Mouse (Mus musculus) E14TG2a.4 (cell line): ENCODE data around the gene Plk3.
A peak's percentile ranks its signal among the peaks of the same experiment; 100 is the strongest.

Experiments
- H3K27me3 ChIP-seq: 2 replicates; pipeline ENCODE4 v1.6.1; 2014; ENCODE audit warnings: low read length, control low read depth; ENCODE audit not compliant: insufficient read depth
- H3K36me3 ChIP-seq: 2 replicates; pipeline ENCODE4 v1.6.1; 2014; ENCODE audit warnings: low read length, control low read depth; ENCODE audit not compliant: insufficient read depth
- H3K4me1 ChIP-seq: replicated peaks from 2 replicates; pipeline ENCODE4 v1.6.1; 2014; ENCODE audit warnings: low read depth, low read length, control low read depth
- H3K4me3 ChIP-seq: replicated peaks from 2 replicates; pipeline ENCODE4 v1.5.1; 2014; ENCODE audit warnings: mild to moderate bottlenecking, low read length
- H3K9me3 ChIP-seq: 2 replicates; pipeline ENCODE4 v1.6.1; 2014; ENCODE audit warnings: low read length, control low read depth
- CTCF ChIP-seq: conservative IDR thresholded peaks from 2 replicates; pipeline ENCODE4 v1.5.1; 2014; ENCODE audit warnings: low read length
- NANOG ChIP-seq: IDR thresholded peaks from 2 replicates; pipeline ENCODE4 v1.6.1; 2014; ENCODE audit warnings: borderline replicate concordance, low read length, mixed read lengths
- POU5F1 ChIP-seq: IDR thresholded peaks from 2 replicates; pipeline ENCODE4 v1.6.1; 2014; ENCODE audit warnings: low read length, borderline replicate concordance

Gene Plk3

GRCm38 (mm10) chr4:117155020-117155791 lies 21.4 kb upstream of the Plk3 start:
- Histone ChIP-seq H3K27me3 (no peaks in the 10 kb centered on the region), H3K9me3 (no peaks in the 10 kb centered on the region), H3K4me1 (peaks cover 68% of the 10 kb centered on the region), H3K36me3 (peaks cover 71% of the 10 kb centered on the region), H3K4me3 (peak overlapping the region; percentile 94)
- no peak for TF ChIP-seq CTCF
- no peak for TF ChIP-seq POU5F1
- no peak for TF ChIP-seq NANOG

- Histone ChIP-seq H3K9me3 (no peaks in the 10 kb centered on the region), H3K27me3 (no peaks in the 10 kb centered on the region), H3K36me3 (peaks cover 71% of the 10 kb centered on the region), H3K4me3 (peak overlapping the region; percentile 94), H3K4me1 (peaks cover 68% of the 10 kb centered on the region)
- TF ChIP-seq CTCF (no peak), NANOG (no peak), POU5F1 (no peak)
Observed at GRCm38 (mm10) chr4:117152714-117153113, 19.0 kb upstream of the Plk3 start.

- Histone ChIP-seq H3K4me1 (peaks cover 73% of the 10 kb centered on the region), H3K36me3 (peaks cover 80% of the 10 kb centered on the region), H3K4me3 (peak overlapping the region; percentile 94), H3K9me3 (no peaks in the 10 kb centered on the region), H3K27me3 (no peaks in the 10 kb centered on the region)
- TF ChIP-seq NANOG (no peak), POU5F1 (no peak), CTCF (no peak)
Observed at GRCm38 (mm10) chr4:117151416-117151815, 17.7 kb upstream of the Plk3 start.

GRCm38 (mm10) chr4:117150212-117150733 lies 16.5 kb upstream of the Plk3 start:
- Histone ChIP-seq H3K4me1 (peaks cover 82% of the 10 kb centered on the region), H3K27me3 (no peaks in the 10 kb centered on the region), H3K36me3 (peaks cover 78% of the 10 kb centered on the region), H3K4me3 (no peak overlapping the region), H3K9me3 (no peaks in the 10 kb centered on the region)
- TF ChIP-seq NANOG (no peak), CTCF (no peak), POU5F1 (no peak)

GRCm38 (mm10) chr4:117149291-117150211 lies 15.8 kb upstream of the Plk3 start:
- peak overlapping the region; percentile 63 for H3K4me3 ChIP-seq
- TF ChIP-seq NANOG, result no peak
- no peak for TF ChIP-seq CTCF
- TF ChIP-seq POU5F1, result no peak
- no peaks in the 10 kb centered on the region for H3K27me3 ChIP-seq
- peaks cover 71% of the 10 kb centered on the region for H3K36me3 ChIP-seq
- no peaks in the 10 kb centered on the region for H3K9me3 ChIP-seq
- H3K4me1 ChIP-seq, result peaks cover 88% of the 10 kb centered on the region

- TF ChIP-seq CTCF, result no peak
- no peak for TF ChIP-seq POU5F1
- TF ChIP-seq NANOG, result no peak
- no peaks in the 10 kb centered on the region for H3K27me3 ChIP-seq
- no peaks in the 10 kb centered on the region for H3K9me3 ChIP-seq
- H3K4me1 ChIP-seq, result peaks cover 86% of the 10 kb centered on the region
- peaks cover 63% of the 10 kb centered on the region for H3K36me3 ChIP-seq
- H3K4me3 ChIP-seq, result peak overlapping the region; percentile 63
Observed at GRCm38 (mm10) chr4:117148815-117149214, 15.1 kb upstream of the Plk3 start.

GRCm38 (mm10) chr4:117148047-117148713 lies 14.4 kb upstream of the Plk3 start:
- Histone ChIP-seq H3K36me3 (peaks cover 57% of the 10 kb centered on the region), H3K9me3 (no peaks in the 10 kb centered on the region), H3K4me3 (peak overlapping the region; percentile 63), H3K4me1 (peaks cover 86% of the 10 kb centered on the region), H3K27me3 (no peaks in the 10 kb centered on the region)
- TF ChIP-seq NANOG (no peak), POU5F1 (no peak), CTCF (no peak)
